Mouse (Mus musculus) urinary bladder, adult 18-20 months (tissue): Measurements from ENCODE around the gene Gm49392.
"Not testable (repeated sequence)": the region's sequence is repeated elsewhere in the genome, so short reads cannot be mapped to it uniquely, and the experiment has no call there.

Experiments
- DNase-seq, 2 experiments: peaks; one replicate each; pipeline ENCODE4 v3.0.0; 2022; ENCODE audit warnings: low spot score in 2 of 2, mixed read lengths in 2 of 2

Gm49392 gene

GRCm38 (mm10) chr13:60896794-60897193 is at the start of gene Gm49392:
TSS of gene Gm49392 (minus strand) at chr13:60896894.
- not testable (repeated sequence) for DNase-seq

- not testable (repeated sequence) for DNase-seq
Observed at GRCm38 (mm10) chr13:60941884-60942283, 45.2 kb upstream of the Gm49392 start, which contains the start of gene Tpbpa. TSS of gene Tpbpa (minus strand) at chr13:60941984.

- peak in 1 of 2 experiments; percentile 0 for DNase-seq
Observed at GRCm38 (mm10) chr13:60936500-60936901, 39.8 kb upstream of the Gm49392 start, which contains the start of the genes Gm49391 and Ctla2a. TSS of gene Gm49391 (minus strand) at chr13:60936571. TSS of gene Ctla2a (minus strand) at chr13:60936625.

- not testable (repeated sequence) for DNase-seq
Observed at GRCm38 (mm10) chr13:60935490-60935889, 38.8 kb upstream of the Gm49392 start, which contains the start of gene Gm49393. TSS of gene Gm49393 (minus strand) at chr13:60935590.

- DNase-seq, result not testable (repeated sequence)
Observed at GRCm38 (mm10) chr13:60904780-60905179, 8.1 kb upstream of the Gm49392 start, which contains the start of gene Tpbpb. TSS of gene Tpbpb (minus strand) at chr13:60904880.

GRCm38 (mm10) chr13:60897328-60897727 is 634 bp upstream of the Gm49392 start, which contains the start of gene Ctla2b:
TSS of gene Ctla2b (minus strand) at chr13:60897447.
- peak in 1 of 2 experiments; percentile 28 for DNase-seq

GRCm38 (mm10) chr13:60895406-60896160 is 1.1 kb downstream of the Gm49392 start:
- no peak for DNase-seq

GRCm38 (mm10) chr13:60892301-60892700 is 4.4 kb downstream of the Gm49392 start:
- no peak for DNase-seq

GRCm38 (mm10) chr13:60864281-60864680 is 32.4 kb downstream of the Gm49392 start, which contains the start of gene 4930486L24Rik:
TSS of gene 4930486L24Rik (minus strand) at chr13:60864475.
- DNase-seq, result no peak

- DNase-seq, result no peak
Observed at GRCm38 (mm10) chr13:60848241-60849120, 48.2 kb downstream of the Gm49392 start.

- no peak for DNase-seq
Observed at GRCm38 (mm10) chr13:60843153-60843552, 53.5 kb downstream of the Gm49392 start.

- no peak for DNase-seq
Observed at GRCm38 (mm10) chr13:60842703-60843102, 54.0 kb downstream of the Gm49392 start.

- no peak for DNase-seq
Observed at GRCm38 (mm10) chr13:60839353-60839902, 57.3 kb downstream of the Gm49392 start.

- DNase-seq, result no peak
Observed at GRCm38 (mm10) chr13:60826052-60826451, 70.6 kb downstream of the Gm49392 start.

GRCm38 (mm10) chr13:60820486-60821175 is 76.1 kb downstream of the Gm49392 start:
- DNase-seq, result no peak

GRCm38 (mm10) chr13:60819469-60819868 is 77.2 kb downstream of the Gm49392 start:
- peak in 1 of 2 experiments; percentile 7 for DNase-seq

- DNase-seq, result no peak
Observed at GRCm38 (mm10) chr13:60813722-60814121, 83.0 kb downstream of the Gm49392 start.

GRCm38 (mm10) chr13:60812768-60813167 is 83.9 kb downstream of the Gm49392 start:
- DNase-seq, result no peak

- DNase-seq, result no peak
Observed at GRCm38 (mm10) chr13:60809690-60810089, 87.0 kb downstream of the Gm49392 start.

GRCm38 (mm10) chr13:60802749-60803148 is 93.9 kb downstream of the Gm49392 start, which contains the start of gene Ctsll3:
TSS of gene Ctsll3 (minus strand) at chr13:60802849.
- DNase-seq, result no peak
